Comparison of ENCODE assay signal across 29 mouse cellular contexts in the genomic region with DNA sequence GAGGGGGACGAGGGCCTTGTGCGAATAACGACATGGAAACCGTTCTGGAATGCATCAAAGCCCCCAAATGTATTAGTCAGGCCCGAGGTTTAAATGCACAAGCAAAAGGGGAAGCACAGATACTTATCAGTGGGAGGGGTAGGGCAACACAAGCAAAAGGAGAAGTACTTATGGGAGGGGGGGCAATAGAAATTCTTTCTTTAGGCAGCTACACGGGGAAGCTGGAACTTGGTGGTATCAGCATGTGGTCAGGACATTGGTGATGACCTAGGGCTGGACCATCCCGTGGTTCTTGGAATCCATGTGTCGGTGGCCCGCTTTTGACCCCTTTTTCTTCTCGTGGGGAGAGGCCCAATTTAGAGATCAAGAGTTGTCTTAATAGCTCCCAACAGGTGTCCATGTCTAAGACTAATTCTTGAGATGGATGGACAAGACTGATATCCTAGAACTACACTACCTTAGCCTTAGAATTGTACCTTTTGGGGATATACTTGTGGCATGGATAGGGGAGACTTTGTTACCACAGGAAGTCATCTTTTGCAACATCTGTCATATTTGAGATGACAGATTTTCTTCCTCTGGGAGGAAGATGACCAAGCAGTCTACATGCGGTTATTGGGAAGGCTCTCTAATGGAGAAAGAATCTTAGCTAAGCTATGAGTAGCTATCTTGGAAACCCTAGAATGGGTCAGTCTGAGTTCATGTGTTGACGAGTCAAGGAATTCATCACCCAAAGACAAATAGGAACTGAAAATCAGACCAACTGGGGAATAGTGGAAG. TPM values are rescaled to one million over a fixed set of nuclear protein-coding genes. Genes with fewer than 3 reads are reported as not detected.
DNase-seq lines count a peak whose midpoint lies in the region; ATAC-seq and TF ChIP-seq lines count a peak whose summit lies in the region.
"Had no signal": no experiment of that assay in that cellular context is flagged by ENCODE, and none has a peak within 500 bp of the region (broad histone marks: within the 10 kb centered on the region; RNA-seq: fewer than 3 reads in every experiment).

No protein-coding gene starts in this region.

- peaks cover 68% of the 10 kb centered on the region for H3K4me1 ChIP-seq in bone marrow macrophage, adult 2 months (ENCODE audit: control insufficient read depth, insufficient read depth, low read length)
- H3K4me1 ChIP-seq: heart, embryonic 12.5 days; hindbrain, embryonic 12.5 days; limb, embryonic 10.5 days; midbrain, embryonic 12.5 days; stomach, embryonic 15.5 days had no signal

- peak overlapping the region; percentile 87 for H3K27ac ChIP-seq in bone marrow macrophage, adult 2 months (ENCODE audit: insufficient read depth, low read depth, low read length)
- H3K27ac ChIP-seq: hindbrain, embryonic 12.5 days; left cerebral cortex, adult 2 months; limb, embryonic 10.5 days; midbrain, embryonic 12.5 days; stomach, embryonic 15.5 days had no signal

- peak; percentile 29 for DNase-seq in layer of hippocampus, adult 9-11 months
- DNase-seq in layer of hippocampus, postnatal 14 days (ENCODE audit: low spot score in 2 of 2): no peak
- peak; percentile 7 for DNase-seq in A20 (ENCODE audit: low read depth, low spot score)
- DNase-seq in adrenal gland, adult 2 months: no peak
- no peak for DNase-seq in urinary bladder, adult 18-20 months (ENCODE audit: low spot score in 2 of 2)
- no peak for DNase-seq in urinary bladder, postnatal 36 days (ENCODE audit: low spot score in 2 of 2)
- DNase-seq: adrenal gland, postnatal 14 days; cerebellum, adult 18-20 months; cerebellum, postnatal 36 days; heart, postnatal 10 days; kidney, adult 18-20 months; kidney, postnatal 4 days; lung, embryonic 14.5 days; right cerebral cortex, postnatal 14 days; spleen, adult 18-20 months; thymus, postnatal 25 days had no signal

- no peak for TF ChIP-seq POLR2A in bone marrow macrophage, adult 2 months (IDR thresholded peaks at IDR 0.05; ENCODE audit: borderline replicate concordance, low read depth, low read length)

- no peak for TF ChIP-seq CTCF in bone marrow macrophage, adult 2 months (IDR thresholded peaks at IDR 0.05; ENCODE audit: low read depth, low read length)

- no peak overlapping the region for H3K4me3 ChIP-seq in bone marrow macrophage, adult 2 months (ENCODE audit: insufficient read depth, low read length)
- H3K4me3 ChIP-seq: heart, embryonic 12.5 days; hindbrain, embryonic 12.5 days; left cerebral cortex, adult 2 months; limb, embryonic 10.5 days; midbrain, embryonic 12.5 days; stomach, embryonic 15.5 days had no signal

- peak; percentile 80 for ATAC-seq in megakaryocyte, adult 5-6 weeks (ENCODE audit: poor library complexity, severe bottlenecking)
- ATAC-seq: forebrain, embryonic 14.5 days had no signal

RNA-seq across cellular contexts. Expression of a gene that starts 46.3 kb away (rescaled TPM):
- 10 to 100 TPM; 32.6 to 36.8 TPM for total RNA-seq in layer of hippocampus, postnatal 14 days (2021)
- 50.4 and 80.4 TPM in 2 replicates for polyA plus RNA-seq in bone marrow macrophage, adult 2 months (2012; ENCODE audit: insufficient read depth, insufficient read length, missing spikeins)
- total RNA-seq in megakaryocyte, adult 5-6 weeks (2015): 38.1 and 42.4 TPM in 2 replicates
- 19.1 and 23.7 TPM in 2 replicates for total RNA-seq in megakaryocyte, adult 5-6 weeks (2017)
- 10 to 100 TPM; 33.2 to 35.1 TPM for total RNA-seq in adrenal gland, adult 2 months (2021)
- 1.5 and 1.8 TPM in 2 replicates for polyA plus RNA-seq in adrenal gland, adult 2 months (2012; rRNA removed)

RNA-seq across cellular contexts. Expression of a gene that starts 57.6 kb away (rescaled TPM):
- total RNA-seq in layer of hippocampus, postnatal 14 days (2021): not detected
- polyA plus RNA-seq in bone marrow macrophage, adult 2 months (2012; ENCODE audit: insufficient read depth, insufficient read length, missing spikeins): not detected in 2 replicates
- 2.2 TPM in 1 of 2 replicates, not detected in the other for total RNA-seq in megakaryocyte, adult 5-6 weeks (2015)
- 3.3 TPM in 1 of 2 replicates, not detected in the other for total RNA-seq in megakaryocyte, adult 5-6 weeks (2017)
- not detected for total RNA-seq in adrenal gland, adult 2 months (2021)
- polyA plus RNA-seq in adrenal gland, adult 2 months (2012; rRNA removed): not detected in 2 replicates
- total RNA-seq: adrenal gland, postnatal 14 days; gastrocnemius, adult 8-10 months; heart, postnatal 10 days; left cerebral cortex, adult 2 months had no signal
- polyA plus RNA-seq: embryonic facial prominence, embryonic 14.5 days; forebrain, embryonic 14.5 days; gonadal fat pad, adult 2 months; heart, embryonic 12.5 days; hindbrain, embryonic 12.5 days; limb, embryonic 10.5 days; liver, embryonic 11.5 days; lung, embryonic 14.5 days; midbrain, embryonic 12.5 days had no signal

RNA-seq across cellular contexts. Expression of a gene that starts 57.7 kb away (rescaled TPM):
- total RNA-seq in layer of hippocampus, postnatal 14 days (2021): not detected
- 6.7 and 8.9 TPM in 2 replicates for polyA plus RNA-seq in bone marrow macrophage, adult 2 months (2012; ENCODE audit: insufficient read depth, insufficient read length, missing spikeins)
- total RNA-seq in megakaryocyte, adult 5-6 weeks (2015): 5.4 TPM in 2 replicates
- total RNA-seq in megakaryocyte, adult 5-6 weeks (2017): 7.6 and 9.9 TPM in 2 replicates
- 1 to 10 TPM; 1.6 to 3.1 TPM for total RNA-seq in adrenal gland, adult 2 months (2021)
- polyA plus RNA-seq in adrenal gland, adult 2 months (2012; rRNA removed): 1.6 and 1.7 TPM in 2 replicates
- total RNA-seq: gastrocnemius, adult 8-10 months had no signal
- polyA plus RNA-seq: hindbrain, embryonic 12.5 days had no signal

Comparison
In these comparisons a context has a peak if more than half of its experiments do, and no peak if none do; other contexts are left out.
1. DNase-seq: peak in layer of hippocampus, adult 9-11 months (single experiment) and A20 (single experiment); none in layer of hippocampus, postnatal 14 days (0 of 2), adrenal gland, adult 2 months (single experiment), urinary bladder, adult 18-20 months (0 of 2) and urinary bladder, postnatal 36 days (0 of 2).